Mouse (Mus musculus) large intestine, adult 2 months (tissue): ENCODE measurements at regions not wholly inside any gene's neighbourhood (a gene's known extent, or its start where the extent isn't known, plus 50 kb on each side); places are given as distances from the start of the nearest gene placed in this dataset.

Experiments used
- DNase-seq: peaks from one replicate; pipeline ENCODE4 v3.0.0-alpha.2; 2012; ENCODE audit warnings: low read depth, low spot score
- WGBS: fragments of 180-500 bp; shearing (Covaris S2); methylation state at CpG from one replicate; pipeline ENCODE4 v1.1.7; 2018; 5-methylcytosine and 5-hydroxymethylcytosine counted together

GRCm38 (mm10) chr2:28341304-28341703 lies 105.3 kb upstream of the Ppp1r26 start:
- WGBS: 70% methylated on average over 2 of the region's 2 CpGs
- DNase-seq: no peak

- WGBS: 72% methylated on average over 4 of the region's 4 CpGs
- no peak for DNase-seq
Measured at GRCm38 (mm10) chr2:28348453-28348852, 98.1 kb upstream of the Ppp1r26 start.

GRCm38 (mm10) chr2:28349911-28350310 lies 96.7 kb upstream of the Ppp1r26 start:
- WGBS: 84% methylated on average over 8 of the region's 8 CpGs
- no peak for DNase-seq

- 90% methylated on average over 10 of the region's 10 CpGs for WGBS
- DNase-seq: no peak
Measured at GRCm38 (mm10) chr2:28351445-28351844, 95.2 kb upstream of the Ppp1r26 start.

- no peak for DNase-seq
- 61% methylated on average over 1 of the region's 1 CpGs for WGBS
Measured at GRCm38 (mm10) chr2:28352903-28353302, 93.7 kb upstream of the Ppp1r26 start.

GRCm38 (mm10) chr2:28362199-28362598 lies 84.4 kb upstream of the Ppp1r26 start:
- 7% methylated on average over 6 of the region's 6 CpGs for WGBS
- DNase-seq: no peak

- DNase-seq: no peak
- WGBS: 48% methylated on average over 3 of the region's 3 CpGs
Measured at GRCm38 (mm10) chr2:28364623-28365022, 82.0 kb upstream of the Ppp1r26 start.

GRCm38 (mm10) chr2:28365756-28366155 lies 80.8 kb upstream of the Ppp1r26 start:
- DNase-seq: no peak
- 89% methylated on average over 5 of the region's 5 CpGs for WGBS

- 15% methylated on average over 3 of the region's 3 CpGs for WGBS
- peak; percentile 18 for DNase-seq
Measured at GRCm38 (mm10) chr2:28374838-28375237, 71.8 kb upstream of the Ppp1r26 start.

- no peak for DNase-seq
- WGBS: 34% methylated on average over 9 of the region's 9 CpGs
Measured at GRCm38 (mm10) chr2:28377948-28378822, 68.4 kb upstream of the Ppp1r26 start.

- WGBS: 83% methylated on average over 12 of the region's 12 CpGs
- DNase-seq: no peak
Measured at GRCm38 (mm10) chr2:28382051-28382802, 64.4 kb upstream of the Ppp1r26 start.

GRCm38 (mm10) chr2:28384875-28385274 lies 61.7 kb upstream of the Ppp1r26 start:
- 84% methylated on average over 8 of the region's 8 CpGs for WGBS

GRCm38 (mm10) chr2:28386784-28387183 lies 59.8 kb upstream of the Ppp1r26 start:
- WGBS: 57% methylated on average over 1 of the region's 1 CpGs
- DNase-seq: no peak

More at GRCm38 (mm10) chr2:28384875-28385274, 61.7 kb upstream of the Ppp1r26 start:
- no peak for DNase-seq

- 41% methylated on average over 6 of the region's 6 CpGs for WGBS
Measured at GRCm38 (mm10) chr2:28387422-28387836, 59.2 kb upstream of the Ppp1r26 start.

GRCm38 (mm10) chr2:28387926-28388325 lies 58.7 kb upstream of the Ppp1r26 start:
- DNase-seq: no peak
- 75% methylated on average over 4 of the region's 4 CpGs for WGBS

More at GRCm38 (mm10) chr2:28387422-28387836, 59.2 kb upstream of the Ppp1r26 start:
- no peak for DNase-seq

- no peak for DNase-seq
- WGBS: 56% methylated on average over 5 of the region's 5 CpGs
Measured at GRCm38 (mm10) chr2:28389703-28390102, 56.9 kb upstream of the Ppp1r26 start.

GRCm38 (mm10) chr2:28395391-28395790 lies 51.2 kb upstream of the Ppp1r26 start:
- WGBS: 78% methylated on average over 6 of the region's 6 CpGs
- no peak for DNase-seq
